Mouse (Mus musculus): ENCODE measurements around the gene Pin4. TPM values are rescaled to one million over a fixed set of nuclear protein-coding genes. Genes with fewer than 3 reads are reported as not detected.
"Not testable (repeated sequence)": the region's sequence is repeated elsewhere in the genome, so short reads cannot be mapped to it uniquely, and the experiment has no call there.

The Pin4 gene
- polyA plus RNA-seq, 1 experiment = 31.1 TPM

GRCm38 (mm10) chrX:102081076-102081475, 38.2 kb upstream of the Pin4 start:
- Histone ChIP-seq H3K27ac (ENCODE audit: control insufficient read depth, insufficient read depth, low read depth, low read length, poor library complexity) (no peak overlapping the region), H3K4me3 (replicated peaks; ENCODE audit: control insufficient read depth, low read depth, low read length) (no peak overlapping the region), H3K4me1 (ENCODE audit: control insufficient read depth, insufficient read depth, low read length) (no peaks in the 10 kb centered on the region; the same call in 1 of the 2 replicates)
- TF ChIP-seq CTCF (IDR thresholded peaks at IDR 0.05; ENCODE audit: control insufficient read depth, insufficient read depth, low read length) (no peak), POLR2A (IDR thresholded peaks at IDR 0.05; ENCODE audit: borderline replicate concordance, control insufficient read depth, low read depth, low read length) (no peak)
- WGBS = 72% methylated on average over 10 of the region's 10 CpGs

- Histone ChIP-seq H3K27ac (ENCODE audit: control insufficient read depth, insufficient read depth, low read depth, low read length, poor library complexity) (no peak overlapping the region), H3K4me3 (replicated peaks; ENCODE audit: control insufficient read depth, low read depth, low read length) (no peak overlapping the region), H3K4me1 (ENCODE audit: control insufficient read depth, insufficient read depth, low read length) (no peaks in the 10 kb centered on the region; the same call in 1 of the 2 replicates)
- WGBS = 78% methylated on average over 7 of the region's 7 CpGs
- TF ChIP-seq CTCF (IDR thresholded peaks at IDR 0.05; ENCODE audit: control insufficient read depth, insufficient read depth, low read length) (no peak), POLR2A (IDR thresholded peaks at IDR 0.05; ENCODE audit: borderline replicate concordance, control insufficient read depth, low read depth, low read length) (no peak)
Measured at GRCm38 (mm10) chrX:102081573-102082279, 37.5 kb upstream of the Pin4 start.

- no peaks in the 10 kb centered on the region; the same call in 1 of the 2 replicates for H3K4me1 ChIP-seq (ENCODE audit: control insufficient read depth, insufficient read depth, low read length)
- WGBS = 79% methylated on average over 5 of the region's 5 CpGs
- no peak for TF ChIP-seq CTCF (IDR thresholded peaks at IDR 0.05; ENCODE audit: control insufficient read depth, insufficient read depth, low read length)
- no peak for TF ChIP-seq POLR2A (IDR thresholded peaks at IDR 0.05; ENCODE audit: borderline replicate concordance, control insufficient read depth, low read depth, low read length)
- H3K4me3 ChIP-seq (replicated peaks; ENCODE audit: control insufficient read depth, low read depth, low read length) = no peak overlapping the region
- H3K27ac ChIP-seq (ENCODE audit: control insufficient read depth, insufficient read depth, low read depth, low read length, poor library complexity) = no peak overlapping the region
Measured at GRCm38 (mm10) chrX:102082340-102082739, 36.9 kb upstream of the Pin4 start.

GRCm38 (mm10) chrX:102085798-102086443, 33.3 kb upstream of the Pin4 start:
- WGBS = 78% methylated on average over 8 of the region's 8 CpGs
- TF ChIP-seq CTCF (IDR thresholded peaks at IDR 0.05; ENCODE audit: control insufficient read depth, insufficient read depth, low read length) (no peak), POLR2A (IDR thresholded peaks at IDR 0.05; ENCODE audit: borderline replicate concordance, control insufficient read depth, low read depth, low read length) (no peak)
- no peak overlapping the region for H3K4me3 ChIP-seq (replicated peaks; ENCODE audit: control insufficient read depth, low read depth, low read length)
- H3K27ac ChIP-seq (ENCODE audit: control insufficient read depth, insufficient read depth, low read depth, low read length, poor library complexity) = no peak overlapping the region
- no peaks in the 10 kb centered on the region; the same call in 1 of the 2 replicates for H3K4me1 ChIP-seq (ENCODE audit: control insufficient read depth, insufficient read depth, low read length)

- WGBS = 52% methylated on average over 3 of the region's 3 CpGs
- no peak for TF ChIP-seq CTCF (IDR thresholded peaks at IDR 0.05; ENCODE audit: control insufficient read depth, insufficient read depth, low read length)
- TF ChIP-seq POLR2A (IDR thresholded peaks at IDR 0.05; ENCODE audit: borderline replicate concordance, control insufficient read depth, low read depth, low read length) = no peak
- Histone ChIP-seq H3K4me1 (ENCODE audit: control insufficient read depth, insufficient read depth, low read length) (no peaks in the 10 kb centered on the region; the same call in 1 of the 2 replicates), H3K4me3 (replicated peaks; ENCODE audit: control insufficient read depth, low read depth, low read length) (no peak overlapping the region), H3K27ac (ENCODE audit: control insufficient read depth, insufficient read depth, low read depth, low read length, poor library complexity) (no peak overlapping the region)
Measured at GRCm38 (mm10) chrX:102090605-102091004, 28.6 kb upstream of the Pin4 start.

- 30% methylated on average over 7 of the region's 7 CpGs for WGBS
- H3K4me1 ChIP-seq (ENCODE audit: control insufficient read depth, insufficient read depth, low read length) = no peaks in the 10 kb centered on the region; the same call in 1 of the 2 replicates
- no peak overlapping the region for H3K4me3 ChIP-seq (replicated peaks; ENCODE audit: control insufficient read depth, low read depth, low read length)
- H3K27ac ChIP-seq (ENCODE audit: control insufficient read depth, insufficient read depth, low read depth, low read length, poor library complexity) = no peak overlapping the region
- TF ChIP-seq CTCF (IDR thresholded peaks at IDR 0.05; ENCODE audit: control insufficient read depth, insufficient read depth, low read length) (no peak), POLR2A (IDR thresholded peaks at IDR 0.05; ENCODE audit: borderline replicate concordance, control insufficient read depth, low read depth, low read length) (no peak)
Measured at GRCm38 (mm10) chrX:102094381-102094904, 24.8 kb upstream of the Pin4 start.

- Histone ChIP-seq H3K4me3 (replicated peaks; ENCODE audit: control insufficient read depth, low read depth, low read length) (no peak overlapping the region), H3K4me1 (ENCODE audit: control insufficient read depth, insufficient read depth, low read length) (no peaks in the 10 kb centered on the region; the same call in 1 of the 2 replicates), H3K27ac (ENCODE audit: control insufficient read depth, insufficient read depth, low read depth, low read length, poor library complexity) (no peak overlapping the region)
- TF ChIP-seq POLR2A (IDR thresholded peaks at IDR 0.05; ENCODE audit: borderline replicate concordance, control insufficient read depth, low read depth, low read length) = no peak
- TF ChIP-seq CTCF (IDR thresholded peaks at IDR 0.05; ENCODE audit: control insufficient read depth, insufficient read depth, low read length) = no peak
- 32% methylated on average over 7 of the region's 7 CpGs for WGBS
Measured at GRCm38 (mm10) chrX:102101886-102102285, 17.4 kb upstream of the Pin4 start.

GRCm38 (mm10) chrX:102103830-102104229, 15.4 kb upstream of the Pin4 start:
- WGBS = 55% methylated on average over 2 of the region's 2 CpGs
- H3K4me1 ChIP-seq (ENCODE audit: control insufficient read depth, insufficient read depth, low read length); H3K27ac ChIP-seq (ENCODE audit: control insufficient read depth, insufficient read depth, low read depth, low read length, poor library complexity); H3K4me3 ChIP-seq (replicated peaks; ENCODE audit: control insufficient read depth, low read depth, low read length): not testable (repeated sequence)

- not testable (repeated sequence) for H3K4me1 ChIP-seq (ENCODE audit: control insufficient read depth, insufficient read depth, low read length); H3K27ac ChIP-seq (ENCODE audit: control insufficient read depth, insufficient read depth, low read depth, low read length, poor library complexity); H3K4me3 ChIP-seq (replicated peaks; ENCODE audit: control insufficient read depth, low read depth, low read length)
- 36% methylated on average over 5 of the region's 5 CpGs for WGBS
Measured at GRCm38 (mm10) chrX:102109349-102109748, 9.9 kb upstream of the Pin4 start.
